Mouse (Mus musculus) MEL (cell line): ENCODE results near the gene Gm21477. TPM values are rescaled to one million over a fixed set of nuclear protein-coding genes. Genes with fewer than 3 reads are reported as not detected.
"Not testable (repeated sequence)": the region's sequence is repeated elsewhere in the genome, so short reads cannot be mapped to it uniquely, and the experiment has no call there.

Source experiments
- DNase-seq: peaks from one replicate; pipeline ENCODE4 v3.0.0; 2011; ENCODE audit warnings: low read depth, low spot score
- H3K27ac ChIP-seq: 2 replicates; pipeline ENCODE4 v1.5.1; 2012; ENCODE audit warnings: low read depth, mild to moderate bottlenecking, control low read depth, low read length, moderate library complexity; ENCODE audit not compliant: control insufficient read depth
- H3K27me3 ChIP-seq, 2 experiments: fragments of 150-350 bp in 1 of 2; sonication (generic) in 1 of 2; 2 replicates each; pipeline ENCODE4 v1.6.1; 2012; ENCODE audit warnings: low read length in 2 of 2, mild to moderate bottlenecking in 2 of 2, improper control_type of control experiment in 1 of 2, moderate library complexity in 1 of 2; ENCODE audit not compliant: insufficient read depth in 2 of 2, control insufficient read depth in 1 of 2
- H3K36me3 ChIP-seq, 2 experiments: 2 replicates each; pipeline ENCODE4 v1.6.1; 2012 to 2014; ENCODE audit warnings: low read length in 2 of 2, improper control_type of control experiment in 1 of 2, inconsistent platforms in 1 of 2, mild to moderate bottlenecking in 1 of 2; ENCODE audit not compliant: insufficient read depth in 2 of 2, control insufficient read depth in 1 of 2
- H3K4me1 ChIP-seq, 2 experiments: fragments of 150-350 bp in 1 of 2; sonication (generic) in 1 of 2; 2 replicates each; pipeline ENCODE4 v1.6.1; 2012; ENCODE audit warnings: low read length in 2 of 2, improper control_type of control experiment in 1 of 2, mild to moderate bottlenecking in 1 of 2; ENCODE audit not compliant: insufficient read depth in 2 of 2, control insufficient read depth in 1 of 2
- H3K4me3 ChIP-seq, 2 experiments: fragments of 150-350 bp in 1 of 2; sonication (generic) in 1 of 2; 2 replicates each; pipeline ENCODE4 v1.5.1; 2012; ENCODE audit warnings: low read depth in 2 of 2, low read length in 2 of 2, mild to moderate bottlenecking in 2 of 2, moderate library complexity in 2 of 2, control low read depth in 1 of 2, improper control_type of control experiment in 1 of 2; ENCODE audit not compliant: control insufficient read depth in 1 of 2, insufficient read depth in 1 of 2
- H3K79me2 ChIP-seq: 2 replicates; pipeline ENCODE4 v1.6.1; 2012; ENCODE audit warnings: mild to moderate bottlenecking, low read length, moderate library complexity; ENCODE audit not compliant: control insufficient read depth, poor library complexity, insufficient read depth
- H3K9ac ChIP-seq: 2 replicates; pipeline ENCODE4 v1.6.1; 2012; ENCODE audit warnings: low read depth, mild to moderate bottlenecking, control low read depth, low read length, moderate library complexity; ENCODE audit not compliant: control insufficient read depth, poor library complexity, severe bottlenecking
- H3K9me3 ChIP-seq: fragments of 150-350 bp; sonication (generic); replicated peaks from 2 replicates; pipeline ENCODE4 v1.6.1; 2012; ENCODE audit warnings: mild to moderate bottlenecking, low read length, improper control_type of control experiment, moderate library complexity; ENCODE audit not compliant: insufficient read depth
- polyA plus RNA-seq, 2 experiments: library from polyadenylated mRNA; stranded (reverse) in 1 of 2; unstranded in 1 of 2; fragments of >175 nt in 1 of 2; fragments of >200 nt in 1 of 2; gene quantifications; 2 replicates each; pipeline versions ENCODE4 v1.2.1 to v1.2.4; 2012; ENCODE audit warnings: low replicate concordance in 2 of 2, low read depth in 1 of 2; ENCODE audit not compliant: insufficient read length in 2 of 2, insufficient read depth in 1 of 2, missing spikeins in 1 of 2
- total RNA-seq: library from RNA; depleted of rRNA; stranded (reverse); fragments of 300-350 nt; gene quantifications from 2 replicates; pipeline ENCODE4 v1.2.3, GENCODE M21; 2012; rRNA removed

Gm21477 gene
- total RNA-seq (not detected in 2 replicates), polyA plus RNA-seq (not detected)

GRCm38 (mm10) chrY:87116521-87116920 is at the start of gene Gm21477:
Gene Gm21477 (plus strand): TSS chrY:87116821.
- H3K36me3 ChIP-seq, H3K4me3 ChIP-seq, H3K27ac ChIP-seq, H3K79me2 ChIP-seq, H3K4me1 ChIP-seq, DNase-seq, H3K9me3 ChIP-seq, H3K27me3 ChIP-seq, H3K9ac ChIP-seq: not testable (repeated sequence)
